Mouse (Mus musculus) lung, adult 2 months (tissue): Measurements from ENCODE around the gene Tbc1d20.

Experiments used
- CTCF ChIP-seq: fragments of 200-500 bp; IDR thresholded peaks from 2 replicates; pipeline ENCODE4 v1.5.1; 2011; ENCODE audit warnings: mild to moderate bottlenecking, low read length, control low read depth; ENCODE audit not compliant: insufficient read depth
- POLR2A ChIP-seq: fragments of 200-500 bp; IDR thresholded peaks from 2 replicates; pipeline ENCODE4 v1.6.1; 2011; ENCODE audit warnings: low read depth, mild to moderate bottlenecking, control low read depth, low read length, borderline replicate concordance; ENCODE audit errors: extremely low read depth

- TF ChIP-seq POLR2A: no peak
- no peak for TF ChIP-seq CTCF
Observed at GRCm38 (mm10) chr2:152323971-152324370, 30.3 kb downstream of the Tbc1d20 start.
